Mouse (Mus musculus) heart, postnatal 0 days (tissue): ENCODE data around the gene Pitpnm2. TPM values are rescaled to one million over a fixed set of nuclear protein-coding genes. Genes with fewer than 3 reads are reported as not detected.
A peak's percentile ranks its signal among the peaks of the same experiment; 100 is the strongest.

Source experiments
- ATAC-seq: fragments of 200-750 bp; cut with Nextera tagmentation; 2 replicates; pipeline ENCODE4 v1.8.0; 2017; ENCODE audit warnings: low read depth, moderate number of reproducible peaks, moderate library complexity; ENCODE audit not compliant: insufficient read depth
- DNase-seq: peaks from one replicate; pipeline ENCODE4 v3.0.0-alpha.2; 2016; ENCODE audit warnings: low spot score
- H3K27ac ChIP-seq: fragments of 300-500 bp; sonication (generic); 2 replicates; pipeline ENCODE4 v1.5.1; 2014; ENCODE audit warnings: low read depth, mild to moderate bottlenecking
- H3K27me3 ChIP-seq: fragments of 300-500 bp; sonication (generic); 2 replicates; pipeline ENCODE4 v1.6.1; 2014; ENCODE audit warnings: low read length, mixed read lengths; ENCODE audit not compliant: control insufficient read depth, insufficient read depth
- H3K36me3 ChIP-seq: fragments of 300-500 bp; sonication (generic); replicated peaks from 2 replicates; pipeline ENCODE4 v1.6.1; 2014; ENCODE audit warnings: low read length, mixed read lengths; ENCODE audit not compliant: control insufficient read depth, insufficient read depth
- H3K4me1 ChIP-seq: fragments of 300-500 bp; sonication (generic); 2 replicates; pipeline ENCODE4 v1.6.1; 2014; ENCODE audit warnings: antibody characterized with exemption; ENCODE audit not compliant: control insufficient read depth, insufficient read depth
- H3K4me2 ChIP-seq: fragments of 300-500 bp; sonication (generic); 2 replicates; pipeline ENCODE4 v1.6.1; 2014; ENCODE audit warnings: low read depth, mild to moderate bottlenecking, low read length, moderate library complexity
- H3K4me3 ChIP-seq: fragments of 300-500 bp; sonication (generic); 2 replicates; pipeline ENCODE4 v1.5.1; 2014; ENCODE audit warnings: low read depth, low read length
- H3K9ac ChIP-seq: fragments of 300-500 bp; sonication (generic); replicated peaks from 2 replicates; pipeline ENCODE4 v1.6.1; 2014; ENCODE audit warnings: low read depth, low read length, mixed read lengths
- H3K9me3 ChIP-seq: fragments of 300-500 bp; sonication (generic); replicated peaks from 2 replicates; pipeline ENCODE4 v1.6.1; 2016; ENCODE audit warnings: low read length; ENCODE audit not compliant: control insufficient read depth
- CTCF ChIP-seq: IDR thresholded peaks from 2 replicates; pipeline ENCODE4 v1.5.1; 2016; ENCODE audit warnings: antibody characterized with exemption, control low read depth, low read depth
- EP300 ChIP-seq: IDR thresholded peaks from 2 replicates; pipeline ENCODE4 v1.6.1; 2016; ENCODE audit warnings: antibody characterized with exemption, low read depth
- WGBS: fragments of 180-500 bp; shearing (Covaris S2); extraction: QIAGEN DNeasy Blood & Tissue Kit; methylation state at CpG from one replicate; pipeline ENCODE4 v1.1.7; 2014; 5-methylcytosine and 5-hydroxymethylcytosine counted together
- polyA plus RNA-seq: library from polyadenylated mRNA; unstranded; fragments of >200 nt; fragmentation: Nextera tagmentation; extraction: Ambion mirVana; gene quantifications from 2 replicates; pipeline ENCODE4 v1.2.1, GENCODE M21; 2015
- total RNA-seq: library from RNA; depleted of rRNA; stranded (reverse); fragments of >200 nt; gene quantifications from 2 replicates; pipeline ENCODE4 v1.2.3, GENCODE M21; 2014; ENCODE audit warnings: low replicate concordance

Gene Pitpnm2
- total and polyA plus RNA-seq, 2 experiments from 2014 or later, result 3.2 to 17.1 TPM

DNA sequence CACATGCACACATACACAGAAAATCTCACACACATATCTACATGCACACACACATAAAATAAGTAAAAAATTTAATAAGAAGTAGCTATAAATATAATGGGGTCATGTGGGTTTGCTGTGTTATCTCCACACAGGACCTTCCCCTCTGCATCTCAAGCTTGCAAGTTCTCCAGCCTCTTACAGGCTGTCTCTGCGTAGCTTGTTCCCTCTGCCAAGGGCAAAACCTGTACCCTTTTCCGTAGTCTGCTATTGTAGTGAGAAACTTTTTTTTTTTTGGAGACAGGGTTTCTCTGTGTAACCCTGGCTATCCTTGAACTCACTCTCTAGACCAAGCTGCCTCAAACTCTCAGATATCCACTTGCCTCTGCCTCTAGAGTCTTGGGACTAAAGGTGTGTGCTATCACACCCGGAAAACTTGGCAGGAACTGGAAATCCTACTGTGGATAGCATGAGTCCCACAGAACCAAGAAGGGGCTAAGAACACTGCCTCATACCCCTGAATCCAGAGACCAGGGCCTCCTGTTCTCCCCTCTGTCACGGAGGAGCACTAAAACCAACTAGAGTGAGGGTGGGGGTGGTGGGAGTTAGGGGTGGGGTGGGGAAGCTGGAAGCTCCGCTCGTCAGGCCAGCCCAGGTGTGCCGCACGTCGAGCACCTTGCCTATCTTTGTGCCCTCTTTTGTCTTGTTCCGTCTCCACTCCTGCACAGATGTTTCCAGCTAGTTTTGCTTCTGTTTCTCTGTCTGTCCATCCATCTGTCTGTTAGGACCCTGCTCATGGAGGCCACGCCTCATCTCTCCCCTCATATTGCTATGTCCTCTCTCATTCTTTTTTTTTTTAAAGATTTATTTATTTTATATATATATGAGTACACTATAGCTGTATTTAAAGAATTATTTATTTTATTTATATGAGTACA lies 149.2 kb downstream of the Pitpnm2 start:
- DNase-seq (no peak), ATAC-seq (no peak)
- no peaks in the 10 kb centered on the region for H3K4me1 ChIP-seq
- no peak overlapping the region for H3K4me3 ChIP-seq
- no peak overlapping the region for H3K9ac ChIP-seq
- H3K27me3 ChIP-seq, result no peaks in the 10 kb centered on the region
- no peaks in the 10 kb centered on the region for H3K9me3 ChIP-seq
- 82% methylated on average over 11 of the region's 11 CpGs for WGBS
- TF ChIP-seq CTCF (no peak), EP300 (no peak)
- H3K4me2 ChIP-seq, result no peak overlapping the region
- no peaks in the 10 kb centered on the region for H3K36me3 ChIP-seq
- no peak overlapping the region for H3K27ac ChIP-seq

DNA sequence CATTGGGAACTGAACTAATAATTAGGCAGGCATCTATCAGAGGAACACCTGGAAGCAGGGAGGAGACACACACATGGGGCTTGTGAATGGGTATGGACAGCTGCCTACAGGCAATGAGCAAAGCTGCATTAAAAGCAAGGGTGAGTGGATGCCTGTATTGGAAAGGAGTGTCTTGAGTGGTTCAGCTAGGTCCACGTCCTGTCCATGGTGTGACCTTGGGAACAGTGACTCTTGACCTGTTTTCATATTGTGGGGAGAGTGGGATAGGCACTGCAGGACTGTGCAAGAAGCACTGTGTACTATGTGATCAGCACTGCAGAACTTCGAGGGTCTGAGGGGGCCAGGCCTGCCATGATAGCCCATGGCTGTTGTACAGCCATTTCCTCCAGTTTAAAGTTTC lies 150.6 kb downstream of the Pitpnm2 start:
- no peaks in the 10 kb centered on the region for H3K27me3 ChIP-seq
- no peaks in the 10 kb centered on the region for H3K4me1 ChIP-seq
- H3K4me3 ChIP-seq, result no peak overlapping the region
- no peak overlapping the region for H3K27ac ChIP-seq
- DNase-seq, result no peak
- H3K9ac ChIP-seq, result no peak overlapping the region
- 87% methylated on average over 2 of the region's 2 CpGs for WGBS
- no peak overlapping the region for H3K4me2 ChIP-seq
- H3K9me3 ChIP-seq, result no peaks in the 10 kb centered on the region
- no peak for ATAC-seq
- no peak for TF ChIP-seq EP300
- no peak for TF ChIP-seq CTCF
- H3K36me3 ChIP-seq, result no peaks in the 10 kb centered on the region

DNA sequence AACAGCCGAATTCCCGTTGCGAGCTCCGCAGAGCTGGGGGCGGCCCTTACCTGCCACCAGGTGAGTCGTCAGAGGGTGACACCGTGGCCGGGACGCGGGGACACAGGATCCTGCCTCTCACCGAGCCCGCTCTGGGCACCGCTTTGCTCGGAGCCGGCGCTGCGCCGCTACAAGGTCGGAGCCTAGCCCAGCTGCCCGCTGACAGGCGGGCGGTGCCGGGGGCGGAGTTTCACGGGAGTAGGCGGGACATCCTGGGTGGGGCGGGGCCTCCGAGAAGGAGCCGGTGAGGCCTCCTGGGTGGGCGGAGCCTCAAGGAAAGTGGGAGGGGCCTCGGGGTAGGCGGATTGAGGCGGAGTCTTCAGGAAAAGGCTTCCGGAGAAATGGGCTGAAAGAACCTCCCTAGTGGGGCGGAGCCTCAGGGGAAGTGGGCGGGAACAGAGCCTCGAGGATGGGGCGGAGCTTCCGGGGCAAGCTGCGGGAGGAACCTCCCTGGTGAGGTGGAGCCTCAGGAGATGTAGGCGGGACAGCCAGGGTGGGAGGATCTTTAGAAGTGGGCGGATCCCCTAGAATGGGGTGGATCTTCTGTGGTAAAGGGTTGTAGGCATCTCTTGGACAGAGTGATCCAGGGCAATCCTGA lies 153.8 kb downstream of the Pitpnm2 start, which contains the start of gene Abcb9:
Abcb9 (minus strand) TSS at position 203 of the 637 bp plus-strand sequence.
- Histone ChIP-seq H3K36me3 (no peaks in the 10 kb centered on the region), H3K4me2 (peak within 1 kb of the TSS; percentile 67), H3K4me3 (peak within 1 kb of the TSS; percentile 46), H3K9ac (peak within 1 kb of the TSS; percentile 38), H3K9me3 (no peaks in the 10 kb centered on the region), H3K27me3 (no peaks in the 10 kb centered on the region), H3K4me1 (peaks cover 11% of the 10 kb centered on the region; the same call in 1 of the 2 replicates), H3K27ac (no peak within 1 kb of the TSS)
- WGBS, result under 1% methylated on average over 42 of the region's 42 CpGs
- DNase-seq (peak; percentile 71), ATAC-seq (peak; percentile 82)
- TF ChIP-seq CTCF (no peak), EP300 (no peak)

DNA sequence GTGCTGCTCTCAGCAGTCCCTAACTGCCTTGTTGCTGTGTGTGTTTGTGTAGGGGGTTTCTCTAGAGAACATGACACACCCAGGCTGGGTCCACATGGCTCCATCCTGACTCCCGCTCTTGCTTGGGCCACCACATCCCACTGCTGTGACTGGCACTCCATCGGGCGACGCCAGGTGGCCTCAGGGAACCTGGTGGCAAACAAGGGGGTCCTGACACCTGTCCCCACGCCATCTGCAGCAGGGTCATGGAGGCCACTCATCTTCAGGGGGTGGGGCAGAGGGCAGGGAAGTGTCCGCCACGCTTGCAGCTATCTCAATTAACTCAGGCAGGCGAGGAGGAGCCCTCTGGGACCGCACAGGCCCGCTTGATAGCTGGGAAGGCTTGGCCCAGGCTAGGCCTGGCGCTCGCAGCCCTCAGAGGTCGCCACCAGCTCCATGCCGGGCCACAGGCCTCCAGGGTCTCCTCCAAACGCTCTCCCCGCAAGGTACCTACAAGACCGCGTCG lies 154.4 kb downstream of the Pitpnm2 start:
- H3K27ac ChIP-seq, result no peak overlapping the region
- no peaks in the 10 kb centered on the region for H3K27me3 ChIP-seq
- peak; percentile 36 for ATAC-seq
- H3K4me3 ChIP-seq, result peak overlapping the region; percentile 46
- 19% methylated on average over 19 of the region's 19 CpGs for WGBS
- peak overlapping the region; percentile 67 for H3K4me2 ChIP-seq
- DNase-seq, result no peak
- H3K9ac ChIP-seq, result peak overlapping the region; percentile 38
- H3K9me3 ChIP-seq, result no peaks in the 10 kb centered on the region
- H3K36me3 ChIP-seq, result no peaks in the 10 kb centered on the region
- peaks cover 11% of the 10 kb centered on the region; the same call in 1 of the 2 replicates for H3K4me1 ChIP-seq
- TF ChIP-seq EP300 (no peak), CTCF (no peak)

DNA sequence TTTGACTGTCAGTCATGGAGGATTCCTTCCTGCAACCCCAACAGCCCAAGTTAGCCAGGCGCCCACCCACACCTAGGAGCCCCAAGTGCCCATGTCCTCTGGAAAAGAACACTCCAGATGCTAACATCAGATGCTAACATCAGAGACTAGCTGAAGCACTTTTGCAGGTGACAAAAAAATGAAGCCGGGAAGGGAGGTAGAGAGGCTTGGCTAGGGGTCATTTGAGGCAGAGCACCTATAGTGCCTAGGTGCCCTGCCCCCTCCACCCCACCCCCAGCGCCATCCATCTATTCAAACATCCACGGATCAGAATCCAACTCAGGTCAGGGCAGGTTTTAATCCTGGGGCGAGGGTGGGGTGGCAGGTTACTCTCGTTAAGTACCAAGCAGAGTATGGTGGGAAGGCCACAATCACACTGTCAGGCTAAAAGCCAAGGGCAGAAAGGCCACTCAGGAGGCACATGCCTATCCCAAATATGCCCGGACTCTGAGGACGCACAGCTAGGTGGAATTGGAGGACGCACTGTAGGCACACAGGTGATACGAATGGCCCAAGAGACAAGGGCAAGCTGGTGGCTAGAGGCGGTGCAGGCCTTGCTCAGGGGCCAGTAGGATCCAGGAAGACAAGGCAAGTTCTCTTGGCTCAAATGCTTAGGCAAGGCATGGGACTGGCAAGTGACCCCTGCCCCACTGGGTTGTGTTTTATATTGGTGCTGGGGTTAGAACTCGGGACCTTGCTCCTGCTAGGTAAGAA lies 155.5 kb downstream of the Pitpnm2 start:
- WGBS, result 84% methylated on average over 12 of the region's 12 CpGs
- no peak overlapping the region for H3K27ac ChIP-seq
- no peak for ATAC-seq
- H3K36me3 ChIP-seq, result no peaks in the 10 kb centered on the region
- H3K9me3 ChIP-seq, result no peaks in the 10 kb centered on the region
- no peak for DNase-seq
- TF ChIP-seq CTCF (no peak), EP300 (no peak)
- H3K4me2 ChIP-seq, result no peak overlapping the region
- H3K27me3 ChIP-seq, result no peaks in the 10 kb centered on the region
- H3K4me1 ChIP-seq, result peaks cover 11% of the 10 kb centered on the region; the same call in 1 of the 2 replicates
- H3K9ac ChIP-seq, result no peak overlapping the region
- no peak overlapping the region for H3K4me3 ChIP-seq
